Mouse (Mus musculus) bone marrow, adult 2 months (tissue): ENCODE measurements around the gene Otop3.

Source experiments
- CTCF ChIP-seq: fragments of 200-500 bp; IDR thresholded peaks from 2 replicates; pipeline ENCODE4 v1.5.1; 2011; ENCODE audit warnings: low read length, control low read depth; ENCODE audit not compliant: control insufficient read depth, insufficient read depth
- POLR2A ChIP-seq: fragments of 200-500 bp; IDR thresholded peaks from 2 replicates; pipeline ENCODE4 v1.6.1; 2011; ENCODE audit warnings: low read depth, mild to moderate bottlenecking, control low read depth, low read length, borderline replicate concordance; ENCODE audit not compliant: control insufficient read depth

DNA sequence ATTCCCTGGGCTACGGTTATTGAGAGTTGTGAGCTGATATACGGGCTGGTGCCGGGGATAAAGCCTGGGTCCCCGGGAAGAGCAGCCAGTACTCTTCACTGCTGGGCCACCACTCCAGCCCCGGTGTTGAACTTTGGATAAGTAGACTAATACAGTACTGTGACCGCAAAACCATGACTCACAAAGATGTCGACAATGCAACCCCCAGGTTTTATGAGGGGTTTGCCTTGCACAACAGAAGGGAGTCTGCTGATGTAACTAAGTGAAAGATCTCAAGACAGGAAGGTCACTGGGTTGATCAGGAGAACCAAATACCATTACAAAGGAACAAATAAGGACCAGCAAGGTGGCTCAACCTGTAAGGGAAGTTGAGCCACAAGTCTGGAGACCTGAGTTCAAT, 42.2 kb downstream of the Otop3 start:
- TF ChIP-seq POLR2A (no peak), CTCF (no peak)
